8 mouse cellular contexts compared by ENCODE assay signal in genomic region chr10:4389461-4390112, GRCm38 (mm10). TPM values are rescaled to one million over a fixed set of nuclear protein-coding genes. Genes with fewer than 3 reads are reported as not detected.
A peak's percentile ranks its signal among the peaks of the same experiment; 100 is the strongest.
DNase-seq lines count a peak whose midpoint lies in the region; ATAC-seq and TF ChIP-seq lines count a peak whose summit lies in the region.

No protein-coding gene starts in this region.

- H3K36me3 ChIP-seq in heart, postnatal 0 days (replicated peaks; ENCODE audit: control insufficient read depth, insufficient read depth, low read length), result peaks cover 17% of the 10 kb centered on the region
- peaks cover 4% of the 10 kb centered on the region; the same call in 1 of the 2 replicates for H3K36me3 ChIP-seq in hindbrain, embryonic 14.5 days (replicated peaks; ENCODE audit: control insufficient read depth, insufficient read depth)
- no peaks in the 10 kb centered on the region for H3K36me3 ChIP-seq in midbrain, embryonic 15.5 days (replicated peaks)
- H3K36me3 ChIP-seq in thymus, adult 2 months (ENCODE audit: control insufficient read depth, insufficient read depth, low read length), result peaks cover 5% of the 10 kb centered on the region; the same call in 1 of the 2 replicates

- peak overlapping the region; percentile 85 for H3K4me3 ChIP-seq in heart, postnatal 0 days (ENCODE audit: low read depth, low read length)
- H3K4me3 ChIP-seq in brown adipose tissue, adult 24 weeks (ENCODE audit: insufficient read depth, low read depth, low read length), result peak overlapping the region; percentile 95
- peak overlapping the region; percentile 82 for H3K4me3 ChIP-seq in hindbrain, embryonic 14.5 days (replicated peaks; ENCODE audit: low read length)
- peak overlapping the region; percentile 91 for H3K4me3 ChIP-seq in midbrain, embryonic 15.5 days
- H3K4me3 ChIP-seq in thymus, adult 2 months (ENCODE audit: control insufficient read depth, insufficient read depth, low read length), result no peak overlapping the region

- no peak for TF ChIP-seq CTCF in heart, postnatal 0 days (IDR thresholded peaks at IDR 0.05; ENCODE audit: low read depth)
- no peak for TF ChIP-seq CTCF in thymus, adult 2 months (IDR thresholded peaks at IDR 0.05; ENCODE audit: borderline replicate concordance, control insufficient read depth, extremely low read depth, insufficient read depth, low read length, poor library complexity)

- DNase-seq in heart, postnatal 0 days (ENCODE audit: low spot score), result no peak
- DNase-seq in heart, postnatal 36 days, result no peak
- no peak for DNase-seq in hindbrain, embryonic 14.5 days (ENCODE audit: low spot score)
- DNase-seq in layer of hippocampus, postnatal 14 days (ENCODE audit: low spot score in 2 of 2), result no peak
- no peak for DNase-seq in spleen, postnatal 4 days (ENCODE audit: low spot score in 2 of 2)
- no peak for DNase-seq in thymus, adult 2 months

- 21% methylated on average over 5 of the region's 5 CpGs for WGBS in heart, postnatal 0 days
- WGBS in hindbrain, embryonic 14.5 days, result 48% methylated on average over 5 of the region's 5 CpGs
- WGBS in midbrain, embryonic 15.5 days, result 48% methylated on average over 5 of the region's 5 CpGs
- 58% methylated on average over 5 of the region's 5 CpGs for WGBS in thymus, adult 2 months

- intact Hi-C loops in heart, postnatal 36 days (cut with DNase I), result loop anchor here (2.0 kb wide), 1 partner anchor 41 kb away; no protein-coding TSS in a partner anchor

- H3K4me1 ChIP-seq in heart, postnatal 0 days (ENCODE audit: control insufficient read depth, insufficient read depth), result peaks cover 38% of the 10 kb centered on the region
- peaks cover 27% of the 10 kb centered on the region for H3K4me1 ChIP-seq in brown adipose tissue, adult 24 weeks (ENCODE audit: control insufficient read depth, insufficient read depth, insufficient read length, low read length)
- peaks cover 36% of the 10 kb centered on the region for H3K4me1 ChIP-seq in hindbrain, embryonic 14.5 days (replicated peaks; ENCODE audit: control insufficient read depth, insufficient read depth, low read length)
- peaks cover 41% of the 10 kb centered on the region for H3K4me1 ChIP-seq in midbrain, embryonic 15.5 days
- peaks cover 24% of the 10 kb centered on the region for H3K4me1 ChIP-seq in thymus, adult 2 months (replicated peaks; ENCODE audit: control insufficient read depth, insufficient read depth, low read length)

- H3K27ac ChIP-seq in heart, postnatal 0 days (ENCODE audit: low read depth), result peak overlapping the region; percentile 99
- H3K27ac ChIP-seq in brown adipose tissue, adult 24 weeks (replicated peaks; ENCODE audit: low read depth, low read length), result no peak overlapping the region
- H3K27ac ChIP-seq in hindbrain, embryonic 14.5 days, result no peak overlapping the region
- no peak overlapping the region for H3K27ac ChIP-seq in midbrain, embryonic 15.5 days
- no peak overlapping the region for H3K27ac ChIP-seq in thymus, adult 2 months (ENCODE audit: control insufficient read depth, insufficient read depth, low read length)

- peak overlapping the region; percentile 90 for H3K4me2 ChIP-seq in heart, postnatal 0 days (ENCODE audit: low read depth, low read length)
- peak overlapping the region; percentile 71 for H3K4me2 ChIP-seq in hindbrain, embryonic 14.5 days (replicated peaks)
- H3K4me2 ChIP-seq in midbrain, embryonic 15.5 days, result peak overlapping the region; percentile 79

- no peaks in the 10 kb centered on the region for H3K9me3 ChIP-seq in heart, postnatal 0 days (replicated peaks; ENCODE audit: control insufficient read depth, low read length)
- H3K9me3 ChIP-seq in hindbrain, embryonic 14.5 days (ENCODE audit: control insufficient read depth, low read length), result no peaks in the 10 kb centered on the region
- no peaks in the 10 kb centered on the region for H3K9me3 ChIP-seq in midbrain, embryonic 15.5 days

- no peak for ATAC-seq in heart, postnatal 0 days (ENCODE audit: insufficient read depth, low read depth)
- ATAC-seq in hindbrain, embryonic 14.5 days (ENCODE audit: low FRiP score), result no peak
- no peak for ATAC-seq in midbrain, embryonic 15.5 days (replicated peaks)

- H3K9ac ChIP-seq in heart, postnatal 0 days (replicated peaks; ENCODE audit: low read depth, low read length), result peak overlapping the region; percentile 99; the same call in 1 of the 2 replicates
- H3K9ac ChIP-seq in hindbrain, embryonic 14.5 days, result peak overlapping the region; percentile 98
- H3K9ac ChIP-seq in midbrain, embryonic 15.5 days, result no peak overlapping the region

- TF ChIP-seq EP300 in heart, postnatal 0 days (IDR thresholded peaks at IDR 0.05; ENCODE audit: low read depth), result no peak

- no peaks in the 10 kb centered on the region for H3K27me3 ChIP-seq in heart, postnatal 0 days (ENCODE audit: control insufficient read depth, insufficient read depth, low read length)
- no peaks in the 10 kb centered on the region for H3K27me3 ChIP-seq in hindbrain, embryonic 14.5 days (ENCODE audit: control insufficient read depth, insufficient read depth, low read length)
- no peaks in the 10 kb centered on the region for H3K27me3 ChIP-seq in midbrain, embryonic 15.5 days (replicated peaks)
- H3K27me3 ChIP-seq in thymus, adult 2 months (ENCODE audit: control insufficient read depth, insufficient read depth, low read length), result no peaks in the 10 kb centered on the region

- no peak for TF ChIP-seq POLR2A in thymus, adult 2 months (IDR thresholded peaks at IDR 0.05; ENCODE audit: control insufficient read depth, extremely low read depth, insufficient read depth, low read length, poor library complexity)

RNA-seq across cellular contexts. Expression of gene Zbtb2, which starts 1.7 kb away (rescaled TPM):
- 16.3 and 19.8 TPM in 2 replicates for total RNA-seq in heart, postnatal 0 days (2014; rRNA removed; ENCODE audit: low replicate concordance)
- polyA plus RNA-seq in heart, postnatal 0 days (2015; fragmentation: Nextera tagmentation; extraction: Ambion mirVana), result 5.1 and 5.2 TPM in 2 replicates
- 1 to 10 TPM; 6.2 to 6.3 TPM for total RNA-seq in heart, postnatal 36 days (2021)
- 3.6 and 5.0 TPM in 2 replicates for polyA plus RNA-seq in brown adipose tissue, adult 24 weeks (2012; ENCODE audit: insufficient read depth, insufficient read length, missing spikeins)
- 15.2 and 17.1 TPM in 2 replicates for polyA plus RNA-seq in hindbrain, embryonic 14.5 days (2014; fragmentation: Nextera tagmentation; extraction: Ambion mirVana)
- polyA plus RNA-seq in midbrain, embryonic 15.5 days (2015; fragmentation: Nextera tagmentation; extraction: Ambion mirVana), result 16.5 and 16.6 TPM in 2 replicates
- total RNA-seq in layer of hippocampus, postnatal 14 days (2021), result 10 to 100 TPM in 1 of 2 experiments, 1 to 10 TPM in 1; 9.9 to 10.6 TPM
- polyA plus RNA-seq in thymus, adult 2 months (2012; rRNA removed), result 32.8 and 37.9 TPM in 2 replicates

RNA-seq across cellular contexts. Expression of gene Rmnd1, which starts 42.6 kb away (rescaled TPM):
- total RNA-seq in heart, postnatal 0 days (2014; rRNA removed; ENCODE audit: low replicate concordance), result 45.5 and 172 TPM in 2 replicates
- 76.1 and 82.1 TPM in 2 replicates for polyA plus RNA-seq in heart, postnatal 0 days (2015; fragmentation: Nextera tagmentation; extraction: Ambion mirVana)
- 10 to 100 TPM; 62.2 to 63.2 TPM for total RNA-seq in heart, postnatal 36 days (2021)
- 116 and 132 TPM in 2 replicates for polyA plus RNA-seq in brown adipose tissue, adult 24 weeks (2012; ENCODE audit: insufficient read depth, insufficient read length, missing spikeins)
- 50.6 and 52.9 TPM in 2 replicates for polyA plus RNA-seq in hindbrain, embryonic 14.5 days (2014; fragmentation: Nextera tagmentation; extraction: Ambion mirVana)
- polyA plus RNA-seq in midbrain, embryonic 15.5 days (2015; fragmentation: Nextera tagmentation; extraction: Ambion mirVana), result 51.4 and 51.6 TPM in 2 replicates
- 10 to 100 TPM; 24.0 to 27.4 TPM for total RNA-seq in layer of hippocampus, postnatal 14 days (2021)
- polyA plus RNA-seq in thymus, adult 2 months (2012; rRNA removed), result 32.2 and 43.6 TPM in 2 replicates

RNA-seq across cellular contexts. Expression of gene Armt1, which starts 42.7 kb away (rescaled TPM):
- 10.0 and 14.7 TPM in 2 replicates for total RNA-seq in heart, postnatal 0 days (2014; rRNA removed; ENCODE audit: low replicate concordance)
- 8.5 and 8.9 TPM in 2 replicates for polyA plus RNA-seq in heart, postnatal 0 days (2015; fragmentation: Nextera tagmentation; extraction: Ambion mirVana)
- total RNA-seq in heart, postnatal 36 days (2021), result 1 to 10 TPM; 7.3 to 8.7 TPM
- polyA plus RNA-seq in brown adipose tissue, adult 24 weeks (2012; ENCODE audit: insufficient read depth, insufficient read length, missing spikeins), result 14.7 and 18.2 TPM in 2 replicates
- 12.0 and 12.2 TPM in 2 replicates for polyA plus RNA-seq in hindbrain, embryonic 14.5 days (2014; fragmentation: Nextera tagmentation; extraction: Ambion mirVana)
- polyA plus RNA-seq in midbrain, embryonic 15.5 days (2015; fragmentation: Nextera tagmentation; extraction: Ambion mirVana), result 11.4 and 11.8 TPM in 2 replicates
- 10 to 100 TPM; 13.5 to 15.6 TPM for total RNA-seq in layer of hippocampus, postnatal 14 days (2021)
- 22.1 and 23.1 TPM in 2 replicates for polyA plus RNA-seq in thymus, adult 2 months (2012; rRNA removed)
